Mouse (Mus musculus) CH12.LX (cell line): ENCODE results near the gene Car10. TPM values are rescaled to one million over a fixed set of nuclear protein-coding genes. Genes with fewer than 3 reads are reported as not detected.

Source experiments
- DNase-seq: peaks from one replicate; pipeline ENCODE4 v3.0.0-alpha.2; 2013; ENCODE audit errors: extremely low read depth
- H3K27ac ChIP-seq: 2 replicates; pipeline ENCODE4 v1.5.1; 2012; ENCODE audit warnings: low read depth, mild to moderate bottlenecking, control low read depth, moderate library complexity; ENCODE audit not compliant: insufficient read depth
- H3K27me3 ChIP-seq: replicated peaks from 2 replicates; pipeline ENCODE3; 2012; ENCODE audit warnings: inconsistent platforms
- H3K36me3 ChIP-seq, 2 experiments: replicated peaks in 1 of 2; 2 replicates each; pipeline versions ENCODE3 to v1.6.1; 2012; ENCODE audit warnings: inconsistent platforms in 1 of 2, low read length in 1 of 2, mild to moderate bottlenecking in 1 of 2, mixed read lengths in 1 of 2, moderate library complexity in 1 of 2; ENCODE audit not compliant: control insufficient read depth in 1 of 2, insufficient read depth in 1 of 2
- H3K4me1 ChIP-seq, 2 experiments: 2 replicates each; pipeline ENCODE4 v1.6.1; 2012; ENCODE audit warnings: inconsistent platforms in 1 of 2, moderate library complexity in 1 of 2; ENCODE audit not compliant: insufficient read depth in 2 of 2, control insufficient read depth in 1 of 2
- H3K4me2 ChIP-seq: 2 replicates; pipeline ENCODE4 v1.6.1; 2012; ENCODE audit warnings: low read depth, mild to moderate bottlenecking, control low read depth; ENCODE audit not compliant: poor library complexity, insufficient read depth, severe bottlenecking
- H3K4me3 ChIP-seq, 3 experiments: fragments of 150-350 bp in 1 of 3; sonication (generic) in 1 of 3; replicated peaks in 1 of 3; 2 replicates each; pipeline versions ENCODE3 to v1.5.1; 2011 to 2012; ENCODE audit warnings: low read depth in 2 of 3, low read length in 2 of 3, mild to moderate bottlenecking in 2 of 3, moderate library complexity in 2 of 3, control low read depth in 1 of 3, improper control_type of control experiment in 1 of 3, inconsistent platforms in 1 of 3, mixed read lengths in 1 of 3; ENCODE audit not compliant: poor library complexity in 1 of 3
- H3K79me2 ChIP-seq: replicated peaks from 2 replicates; pipeline ENCODE4 v1.6.1; 2012; ENCODE audit warnings: mild to moderate bottlenecking, moderate library complexity; ENCODE audit not compliant: control insufficient read depth, poor library complexity, insufficient read depth, severe bottlenecking; ENCODE audit errors: extremely low read depth
- H3K9ac ChIP-seq: 2 replicates; pipeline ENCODE4 v1.6.1; 2012; ENCODE audit warnings: low read depth, mild to moderate bottlenecking, control low read depth, moderate library complexity; ENCODE audit not compliant: insufficient read depth
- H3K9me3 ChIP-seq: replicated peaks from 2 replicates; pipeline ENCODE3; 2012; ENCODE audit warnings: low read length, inconsistent platforms, mixed read lengths
- CHD1 ChIP-seq: IDR thresholded peaks from 2 replicates; pipeline ENCODE4 v1.6.1; 2012; ENCODE audit warnings: low read depth, low read length, improper control_type of control experiment, inconsistent platforms
- CHD2 ChIP-seq: IDR thresholded peaks from 2 replicates; pipeline ENCODE4 v1.6.1; 2011; ENCODE audit warnings: low read length, improper control_type of control experiment
- CTCF ChIP-seq, 2 experiments: IDR thresholded peaks in 1 of 2; conservative IDR thresholded peaks in 1 of 2; 2 replicates each; pipeline ENCODE4 v1.5.1; 2011 to 2012; ENCODE audit warnings: low read depth in 2 of 2, low read length in 2 of 2, improper control_type of control experiment in 1 of 2, inconsistent platforms in 1 of 2, mild to moderate bottlenecking in 1 of 2, moderate library complexity in 1 of 2
- E2F4 ChIP-seq: IDR thresholded peaks from 2 replicates; pipeline ENCODE4 v1.6.1; 2011; ENCODE audit warnings: low read depth, low read length, improper control_type of control experiment; ENCODE audit not compliant: insufficient replicate concordance
- ELF1 ChIP-seq: IDR thresholded peaks from 2 replicates; pipeline ENCODE4 v1.6.1; 2014; ENCODE audit warnings: low read depth, mild to moderate bottlenecking, inconsistent platforms, low read length, improper control_type of control experiment
- IRF4 ChIP-seq: IDR thresholded peaks from 2 replicates; pipeline ENCODE4 v1.6.1; 2014; ENCODE audit warnings: low read depth, mild to moderate bottlenecking, inconsistent platforms, low read length, improper control_type of control experiment
- JUN ChIP-seq: IDR thresholded peaks from 2 replicates; pipeline ENCODE4 v1.6.1; 2011; ENCODE audit warnings: low read depth, mild to moderate bottlenecking, low read length, improper control_type of control experiment, moderate library complexity; ENCODE audit not compliant: insufficient read depth
- JUND ChIP-seq: conservative IDR thresholded peaks from 2 replicates; pipeline ENCODE4 v1.6.1; 2011; ENCODE audit warnings: low read depth, low read length, improper control_type of control experiment
- MEF2A ChIP-seq: IDR thresholded peaks from 2 replicates; pipeline ENCODE4 v1.6.1; 2014; ENCODE audit warnings: low read depth, mild to moderate bottlenecking, inconsistent platforms, low read length, improper control_type of control experiment, borderline replicate concordance
- MXI1 ChIP-seq: IDR thresholded peaks from 2 replicates; pipeline ENCODE4 v1.6.1; 2011; ENCODE audit warnings: mild to moderate bottlenecking, low read depth, low read length, improper control_type of control experiment
- MYC ChIP-seq: IDR thresholded peaks from 2 replicates; pipeline ENCODE4 v1.6.1; 2011; ENCODE audit warnings: low read depth, mild to moderate bottlenecking, improper control_type of control experiment, low read length
- NRF1 ChIP-seq: IDR thresholded peaks from 2 replicates; pipeline ENCODE4 v1.6.1; 2014; ENCODE audit warnings: low read depth, mild to moderate bottlenecking, inconsistent platforms, low read length, improper control_type of control experiment, moderate library complexity
- PAX5 ChIP-seq: IDR thresholded peaks from 2 replicates; pipeline ENCODE4 v1.6.1; 2012; ENCODE audit warnings: low read length, inconsistent platforms, mixed read lengths
- POLR2A ChIP-seq: IDR thresholded peaks from 2 replicates; pipeline ENCODE4 v1.6.1; 2011; ENCODE audit warnings: low read depth, mild to moderate bottlenecking, improper control_type of control experiment, low read length
- POLR2AphosphoS2 ChIP-seq: IDR thresholded peaks from 2 replicates; pipeline ENCODE4 v1.6.1; 2011; ENCODE audit warnings: low read depth, low read length, improper control_type of control experiment
- RAD21 ChIP-seq: IDR thresholded peaks from 2 replicates; pipeline ENCODE4 v1.6.1; 2011; ENCODE audit warnings: low read depth, mild to moderate bottlenecking, low read length, improper control_type of control experiment, moderate library complexity
- RCOR1 ChIP-seq: conservative IDR thresholded peaks from 2 replicates; pipeline ENCODE4 v1.6.1; 2012; ENCODE audit warnings: low read depth, mild to moderate bottlenecking, inconsistent platforms, low read length, improper control_type of control experiment
- SIN3A ChIP-seq: IDR thresholded peaks from 2 replicates; pipeline ENCODE4 v1.6.1; 2012; ENCODE audit warnings: low read length, improper control_type of control experiment, inconsistent platforms
- SMC3 ChIP-seq: IDR thresholded peaks from 2 replicates; pipeline ENCODE4 v1.6.1; 2011; ENCODE audit warnings: low read depth, low read length, improper control_type of control experiment
- UBTF ChIP-seq: IDR thresholded peaks from 2 replicates; pipeline ENCODE4 v1.6.1; 2012; ENCODE audit warnings: low read depth, mild to moderate bottlenecking, inconsistent platforms, low read length, improper control_type of control experiment, moderate library complexity
- USF1 ChIP-seq: IDR thresholded peaks from 2 replicates; pipeline ENCODE4 v1.6.1; 2014; ENCODE audit warnings: low read depth, mild to moderate bottlenecking, inconsistent platforms, low read length, improper control_type of control experiment
- ZC3H11A ChIP-seq: IDR thresholded peaks from 2 replicates; pipeline ENCODE4 v1.6.1; 2012; ENCODE audit warnings: low read depth, mild to moderate bottlenecking, inconsistent platforms, low read length, improper control_type of control experiment
- ZMIZ1 ChIP-seq: IDR thresholded peaks from 2 replicates; pipeline ENCODE4 v1.6.1; 2012; ENCODE audit warnings: low read depth, mild to moderate bottlenecking, inconsistent platforms, low read length, improper control_type of control experiment
- ZNF384 ChIP-seq: IDR thresholded peaks from 2 replicates; pipeline ENCODE4 v1.6.1; 2012; ENCODE audit warnings: low read depth, low read length, improper control_type of control experiment, inconsistent platforms
- dilution Hi-C: fragments of 300-500 bp; cut with MboI; formaldehyde crosslinking; loops from 2 replicates; pipeline ENCODE4 v1.14.3; 2020; ENCODE audit warnings: low sequenced_read_pairs; ENCODE audit not compliant: extremely low pct_unique_long_range_greater_than_20kb, extremely low pct_ligation_motif_present
- in situ Hi-C: fragments of 300-500 bp; cut with MboI; formaldehyde crosslinking; loops from 3 replicates; pipeline ENCODE4 v1.14.3; 2019; ENCODE audit warnings: low sequenced_read_pairs, low pct_ligation_motif_present, low pct_unique_long_range_greater_than_20kb, mixed read lengths
- polyA plus RNA-seq: library from polyadenylated mRNA; unstranded; fragments of >175 nt; gene quantifications from 2 replicates; pipeline ENCODE4 v1.2.1, GENCODE M21; 2012; ENCODE audit warnings: low read depth; ENCODE audit not compliant: insufficient read length
- total RNA-seq, 2 experiments: library from RNA; depleted of rRNA; stranded (reverse); fragments of 300-350 nt in 1 of 2; fragments of >200 nt in 1 of 2; gene quantifications; 2 replicates each; pipeline ENCODE4 v1.2.3; 2012 to 2014

The Car10 gene
- total and polyA plus RNA-seq, 3 experiments: not detected

- no peaks in the 10 kb centered on the region for H3K79me2 ChIP-seq
- in situ Hi-C loops: no loop called here
- no peak overlapping the region for H3K27ac ChIP-seq
- H3K36me3 ChIP-seq: no peaks in the 10 kb centered on the region
- no peak overlapping the region for H3K4me3 ChIP-seq
- peak; percentile 44 for DNase-seq
- H3K4me2 ChIP-seq: no peak overlapping the region
- TF ChIP-seq PAX5 (no peak), RCOR1 (no peak), SMC3 (peak; percentile 73), ZNF384 (no peak), ELF1 (no peak), RAD21 (peak; percentile 74), CTCF (conservative IDR thresholded peaks at IDR 0.05 in 1 of 2, IDR thresholded peaks at IDR 0.05 in 1 of 2; ENCODE audit: low read depth in 2 of 2, low read length in 2 of 2) (peak; percentile 88 to 91)
- dilution Hi-C loops: no loop called here
- H3K4me1 ChIP-seq: no peaks in the 10 kb centered on the region
- H3K9me3 ChIP-seq: no peaks in the 10 kb centered on the region
- no peak overlapping the region for H3K9ac ChIP-seq
- peaks cover 75% of the 10 kb centered on the region for H3K27me3 ChIP-seq
Measured at GRCm38 (mm10) chr11:93550908-93551307, 453.1 kb downstream of the Car10 start.

- no peak for TF ChIP-seq POLR2A
- TF ChIP-seq MXI1: no peak
- TF ChIP-seq MYC: no peak
- no peak for TF ChIP-seq ZC3H11A
- TF ChIP-seq ELF1: no peak
- no peak for TF ChIP-seq RCOR1
- TF ChIP-seq E2F4: no peak
- no peak for TF ChIP-seq UBTF
- no peak for TF ChIP-seq PAX5
- TF ChIP-seq MEF2A: no peak
- TF ChIP-seq IRF4: no peak
- no peak for TF ChIP-seq JUN
- TF ChIP-seq USF1: no peak
- TF ChIP-seq ZMIZ1: no peak
- TF ChIP-seq SIN3A: no peak
- no peak for TF ChIP-seq NRF1
- no peak for TF ChIP-seq CHD1
- TF ChIP-seq JUND: no peak
- no peak for TF ChIP-seq CHD2
- TF ChIP-seq POLR2AphosphoS2: no peak
- TF ChIP-seq, all 38 proteins: peak for 0
- Histone ChIP-seq H3K9ac (no peak overlapping the region), H3K27ac (no peak overlapping the region), H3K36me3 (no peaks in the 10 kb centered on the region), H3K79me2 (no peaks in the 10 kb centered on the region), H3K4me1 (no peaks in the 10 kb centered on the region), H3K9me3 (no peaks in the 10 kb centered on the region), H3K4me2 (no peak overlapping the region), H3K27me3 (peaks cover 68% of the 10 kb centered on the region), H3K4me3 (no peak overlapping the region)
- in situ Hi-C loops (no loop called here), dilution Hi-C loops (no loop called here)
- no peak for DNase-seq
Measured at GRCm38 (mm10) chr11:93559118-93559517, 461.3 kb downstream of the Car10 start.
